13 mouse cellular contexts compared by ENCODE assay signal in genomic region chr8:126324931-126325330, GRCm38 (mm10). TPM values are rescaled to one million over a fixed set of nuclear protein-coding genes. Genes with fewer than 3 reads are reported as not detected.
"Had no signal": no experiment of that assay in that cellular context is flagged by ENCODE, and none has a peak within 500 bp of the region (broad histone marks: within the 10 kb centered on the region; RNA-seq: fewer than 3 reads in every experiment).

No protein-coding gene starts in this region.

- DNase-seq: gastrocnemius, postnatal 14 days; gastrocnemius, postnatal 36 days; heart, adult 11 months; heart, adult 2 months; heart, postnatal 4 days; kidney, adult 18-20 months; kidney, adult 8-10 months; kidney, postnatal 10 days; kidney, postnatal 25 days; kidney, postnatal 4 days; liver; liver, embryonic 13.5 days; liver, postnatal 0 days had no signal

RNA-seq across cellular contexts. Expression of gene Slc35f3, which starts 26.6 kb away (rescaled TPM):
- total RNA-seq: gastrocnemius, postnatal 36 days; heart, adult 2 months; heart, postnatal 4 days had no signal
